Mouse (Mus musculus): ENCODE measurements around the gene Tmco4. TPM values are rescaled to one million over a fixed set of nuclear protein-coding genes. Genes with fewer than 3 reads are reported as not detected.

Gene Tmco4
- polyA plus RNA-seq, 1 experiment, result 15.1 TPM

DNA sequence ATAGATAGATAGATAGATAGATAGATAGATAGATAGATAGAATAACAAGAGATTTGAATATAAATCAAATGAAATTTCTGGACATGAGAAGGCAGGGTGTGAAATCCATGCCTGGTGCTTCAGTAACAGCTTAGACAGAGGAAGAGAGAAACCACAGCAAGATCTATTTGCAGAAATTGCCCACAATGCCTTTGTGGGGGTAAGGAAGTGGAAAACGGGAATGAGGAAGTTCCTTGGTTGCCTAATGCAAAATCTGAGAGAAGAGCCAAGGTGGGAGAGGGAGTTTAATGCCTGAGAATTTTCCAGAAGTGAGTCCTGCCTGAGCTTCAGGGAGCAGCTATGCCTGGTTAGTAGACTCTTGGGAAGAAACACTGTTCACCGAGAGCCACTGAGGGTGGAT, 70.9 kb downstream of the Tmco4 start:
- 65% methylated on average over 2 of the region's 2 CpGs for WGBS

DNA sequence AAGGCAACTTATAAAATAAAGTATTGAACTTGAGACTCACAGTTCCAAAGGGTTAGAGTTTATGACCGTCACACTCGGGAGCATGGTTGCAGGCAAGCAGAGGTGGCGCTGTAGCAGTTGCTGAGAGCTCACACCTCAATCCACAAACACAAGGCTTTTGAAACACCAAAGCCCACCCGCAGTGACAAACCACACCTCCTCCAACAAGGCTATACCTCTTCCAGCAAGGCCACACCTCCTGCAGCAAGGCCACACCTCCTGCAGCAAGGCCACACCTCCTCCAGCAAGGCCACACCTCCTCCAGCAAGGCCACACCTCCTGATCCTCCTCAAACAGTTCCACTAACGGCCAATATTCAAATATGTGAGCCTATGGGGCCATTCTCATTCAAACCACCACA, 71.9 kb downstream of the Tmco4 start:
- Histone ChIP-seq H3K4me3 (replicated peaks; ENCODE audit: extremely low read depth, low read depth, low read length) (no peak overlapping the region), H3K4me1 (ENCODE audit: control insufficient read depth, insufficient read depth, low read length) (no peaks in the 10 kb centered on the region)
- 93% methylated on average over 5 of the region's 5 CpGs for WGBS
- TF ChIP-seq POLR2A (IDR thresholded peaks at IDR 0.05; ENCODE audit: borderline replicate concordance, extremely low read depth, low read depth, low read length) (no peak), CTCF (IDR thresholded peaks at IDR 0.05; ENCODE audit: insufficient read depth, low read length) (no peak)
- DNase-seq, result no peak

More for the DNA sequence above, 70.9 kb downstream of the Tmco4 start:
- H3K4me3 ChIP-seq (replicated peaks; ENCODE audit: extremely low read depth, low read depth, low read length), result no peak overlapping the region
- TF ChIP-seq POLR2A (IDR thresholded peaks at IDR 0.05; ENCODE audit: borderline replicate concordance, extremely low read depth, low read depth, low read length) (no peak), CTCF (IDR thresholded peaks at IDR 0.05; ENCODE audit: insufficient read depth, low read length) (no peak)
- H3K4me1 ChIP-seq (ENCODE audit: control insufficient read depth, insufficient read depth, low read length), result no peaks in the 10 kb centered on the region; the same call in 1 of the 2 replicates
- DNase-seq, result no peak

DNA sequence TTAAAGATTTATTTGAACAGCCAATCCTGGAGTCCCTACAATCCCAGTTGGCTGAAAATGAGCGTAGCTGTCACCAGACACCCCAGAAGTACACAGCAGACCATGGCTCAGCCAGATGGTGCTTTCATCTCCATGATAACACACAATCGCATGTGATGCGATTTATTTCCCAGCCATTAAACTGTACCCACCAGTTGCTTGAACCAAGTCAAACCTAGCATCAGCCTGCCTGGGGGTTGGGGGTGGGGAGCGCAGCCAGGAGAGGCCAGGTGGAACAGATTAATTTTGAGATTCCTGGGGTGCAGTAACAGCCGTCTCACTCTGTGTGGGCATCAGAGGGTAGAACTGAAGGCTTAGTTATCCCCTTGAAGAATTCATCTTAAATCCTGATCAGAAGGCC, 73.7 kb downstream of the Tmco4 start:
- DNase-seq, result no peak
- 79% methylated on average over 5 of the region's 5 CpGs for WGBS
- TF ChIP-seq CTCF (IDR thresholded peaks at IDR 0.05; ENCODE audit: insufficient read depth, low read length) (no peak), POLR2A (IDR thresholded peaks at IDR 0.05; ENCODE audit: borderline replicate concordance, extremely low read depth, low read depth, low read length) (no peak)

DNA sequence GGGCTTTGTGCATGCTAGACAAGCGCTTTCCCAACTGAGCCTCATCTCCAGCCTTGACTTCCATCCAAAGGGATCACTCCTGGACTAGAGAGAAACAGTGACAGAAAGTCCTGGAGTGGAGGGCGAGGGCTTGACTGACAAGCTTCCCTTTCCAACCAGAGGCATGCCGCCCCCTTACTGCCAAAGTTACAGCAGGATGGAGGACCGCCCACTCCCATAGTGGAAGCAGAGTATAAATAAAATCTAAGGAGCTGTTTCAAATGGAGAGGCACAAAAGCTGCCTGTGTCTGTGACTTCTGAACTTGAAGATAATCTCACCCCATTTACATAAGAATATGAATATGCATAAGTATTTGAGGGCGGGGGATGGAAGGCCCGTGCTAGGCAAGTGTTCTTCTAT, 75.8 kb downstream of the Tmco4 start:
- Histone ChIP-seq H3K4me3 (replicated peaks; ENCODE audit: extremely low read depth, low read depth, low read length) (no peak overlapping the region), H3K4me1 (ENCODE audit: control insufficient read depth, insufficient read depth, low read length) (no peaks in the 10 kb centered on the region)
- no peak for DNase-seq
- no peak for TF ChIP-seq POLR2A (IDR thresholded peaks at IDR 0.05; ENCODE audit: borderline replicate concordance, extremely low read depth, low read depth, low read length)
- no peak for TF ChIP-seq CTCF (IDR thresholded peaks at IDR 0.05; ENCODE audit: insufficient read depth, low read length)
- WGBS, result 72% methylated on average over 6 of the region's 6 CpGs

More for the DNA sequence above, 73.7 kb downstream of the Tmco4 start:
- no peak overlapping the region for H3K4me3 ChIP-seq (replicated peaks; ENCODE audit: extremely low read depth, low read depth, low read length)
- no peaks in the 10 kb centered on the region for H3K4me1 ChIP-seq (ENCODE audit: control insufficient read depth, insufficient read depth, low read length)

DNA sequence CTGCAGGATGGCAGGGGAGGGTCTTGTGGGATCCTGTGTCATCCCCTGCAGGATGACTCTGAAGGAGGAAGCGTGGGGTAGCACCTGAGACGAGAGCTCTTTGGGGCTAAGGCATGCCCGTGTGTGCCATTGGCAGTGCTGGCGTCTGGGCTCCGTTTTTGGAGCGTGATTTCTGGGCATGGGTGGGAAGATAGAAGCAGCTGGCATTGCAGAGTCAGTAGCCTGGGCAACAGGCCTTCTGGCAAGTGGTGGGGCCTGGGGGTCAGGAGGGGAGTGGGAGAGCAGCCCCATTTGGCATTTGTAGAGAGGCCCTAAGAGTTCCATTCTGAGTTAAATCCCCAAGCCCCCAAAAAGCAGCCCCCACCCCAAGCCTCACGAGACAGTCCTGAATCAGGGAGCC, 80.1 kb downstream of the Tmco4 start:
- TF ChIP-seq CTCF (IDR thresholded peaks at IDR 0.05; ENCODE audit: insufficient read depth, low read length) (no peak), POLR2A (IDR thresholded peaks at IDR 0.05; ENCODE audit: borderline replicate concordance, extremely low read depth, low read depth, low read length) (no peak)
- Histone ChIP-seq H3K4me3 (replicated peaks; ENCODE audit: extremely low read depth, low read depth, low read length) (no peak overlapping the region), H3K4me1 (ENCODE audit: control insufficient read depth, insufficient read depth, low read length) (no peaks in the 10 kb centered on the region)
- no peak for DNase-seq
- 81% methylated on average over 7 of the region's 7 CpGs for WGBS

DNA sequence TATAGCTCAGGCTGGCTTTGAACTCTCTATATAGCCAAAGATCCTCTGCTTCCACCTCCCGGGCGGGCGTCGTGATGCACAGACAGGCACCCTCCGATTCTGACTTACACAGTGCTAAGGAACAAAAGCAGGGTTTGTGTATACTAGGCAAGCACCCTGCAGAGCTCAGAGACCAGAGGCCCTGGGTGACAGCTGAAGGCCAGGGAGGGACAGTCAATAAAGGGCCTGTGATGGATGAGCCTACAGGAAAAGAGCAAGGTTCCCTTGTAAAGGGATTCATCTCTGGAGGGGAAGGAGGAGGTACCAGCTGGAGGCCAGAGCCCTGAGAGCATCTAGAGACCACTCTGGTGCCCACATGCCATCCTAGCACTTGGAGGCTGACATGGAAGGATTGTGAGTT, 80.7 kb downstream of the Tmco4 start:
- WGBS, result 66% methylated on average over 5 of the region's 5 CpGs
- no peak for TF ChIP-seq CTCF (IDR thresholded peaks at IDR 0.05; ENCODE audit: insufficient read depth, low read length)
- TF ChIP-seq POLR2A (IDR thresholded peaks at IDR 0.05; ENCODE audit: borderline replicate concordance, extremely low read depth, low read depth, low read length), result no peak
- Histone ChIP-seq H3K4me3 (replicated peaks; ENCODE audit: extremely low read depth, low read depth, low read length) (no peak overlapping the region), H3K4me1 (ENCODE audit: control insufficient read depth, insufficient read depth, low read length) (no peaks in the 10 kb centered on the region)
- DNase-seq, result no peak

DNA sequence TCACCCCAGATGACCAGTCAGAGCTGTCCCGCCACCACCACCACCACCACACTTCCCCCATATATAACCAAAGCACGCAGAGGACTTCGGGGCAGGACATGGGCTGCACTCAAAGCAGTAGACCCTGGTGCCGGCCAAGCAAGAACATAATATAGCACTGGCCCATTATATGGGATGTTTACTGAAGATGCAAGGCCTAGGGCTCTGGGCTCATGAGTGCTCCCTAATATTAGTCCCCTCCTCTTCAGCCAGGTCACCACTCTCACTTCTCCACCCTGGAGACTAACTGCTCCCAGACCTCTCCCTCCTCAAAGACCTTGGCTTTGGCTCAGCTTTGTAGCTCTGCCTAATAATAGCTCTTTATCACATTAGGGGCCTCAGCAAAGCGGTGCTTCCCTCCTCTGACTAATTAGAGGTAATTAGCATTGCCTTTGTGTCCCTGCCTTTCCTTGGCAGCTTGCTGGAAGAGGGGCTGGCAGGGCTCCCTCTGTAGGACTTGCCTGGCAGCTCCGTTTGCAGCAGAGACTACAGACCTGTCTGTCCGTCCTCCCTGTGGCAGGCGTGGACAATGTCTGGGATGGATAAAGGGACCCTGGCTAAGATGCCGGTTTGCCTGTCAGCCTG, 81.7 kb downstream of the Tmco4 start:
- Histone ChIP-seq H3K4me1 (ENCODE audit: control insufficient read depth, insufficient read depth, low read length) (no peaks in the 10 kb centered on the region), H3K4me3 (replicated peaks; ENCODE audit: extremely low read depth, low read depth, low read length) (no peak overlapping the region)
- WGBS, result 60% methylated on average over 9 of the region's 9 CpGs
- no peak for DNase-seq
- TF ChIP-seq POLR2A (IDR thresholded peaks at IDR 0.05; ENCODE audit: borderline replicate concordance, extremely low read depth, low read depth, low read length), result no peak
- no peak for TF ChIP-seq CTCF (IDR thresholded peaks at IDR 0.05; ENCODE audit: insufficient read depth, low read length)

DNA sequence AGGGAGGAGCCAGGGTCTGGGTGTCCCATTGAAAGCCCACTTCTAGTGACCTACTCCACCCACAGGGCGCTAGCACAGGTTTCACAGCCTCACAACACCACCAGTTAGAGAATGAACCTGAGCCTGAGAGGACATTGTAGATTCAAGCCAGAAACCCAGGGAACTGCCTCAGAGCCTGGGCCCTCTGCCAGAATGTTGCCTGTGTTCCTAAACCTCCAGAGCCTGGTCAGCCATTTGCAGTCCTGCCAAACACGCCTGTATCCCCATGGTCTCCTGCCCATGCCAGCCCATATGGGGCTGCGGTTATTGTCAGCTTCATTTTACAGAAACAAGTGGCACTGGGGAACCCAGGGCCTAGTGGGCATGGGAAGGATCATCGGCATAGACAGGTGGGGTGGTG, 82.6 kb downstream of the Tmco4 start:
- H3K4me1 ChIP-seq (ENCODE audit: control insufficient read depth, insufficient read depth, low read length), result no peaks in the 10 kb centered on the region
- no peak overlapping the region for H3K4me3 ChIP-seq (replicated peaks; ENCODE audit: extremely low read depth, low read depth, low read length)
- no peak for TF ChIP-seq POLR2A (IDR thresholded peaks at IDR 0.05; ENCODE audit: borderline replicate concordance, extremely low read depth, low read depth, low read length)
- TF ChIP-seq CTCF (IDR thresholded peaks at IDR 0.05; ENCODE audit: insufficient read depth, low read length), result no peak
- 80% methylated on average over 4 of the region's 4 CpGs for WGBS
- DNase-seq, result no peak

DNA sequence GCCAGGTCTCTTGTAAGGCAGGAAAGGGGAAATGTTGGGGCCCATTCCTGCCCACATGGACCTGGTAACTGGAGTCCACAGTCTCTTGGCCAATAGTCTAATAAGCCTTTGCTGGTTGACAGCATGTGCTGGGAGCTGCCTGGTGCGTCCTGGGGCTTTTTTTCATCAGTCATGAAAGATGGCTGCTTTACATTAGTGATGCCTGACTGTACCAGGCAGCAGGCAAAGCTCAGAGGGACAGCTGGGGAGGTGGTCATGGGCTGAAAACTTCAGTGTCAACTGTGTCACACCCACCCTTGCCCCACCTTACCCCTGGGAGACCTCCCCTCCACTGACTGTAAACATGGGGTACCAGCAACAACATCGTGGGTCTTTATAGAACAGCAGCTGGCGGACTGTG, 83.1 kb downstream of the Tmco4 start:
- Histone ChIP-seq H3K4me1 (ENCODE audit: control insufficient read depth, insufficient read depth, low read length) (no peaks in the 10 kb centered on the region), H3K4me3 (replicated peaks; ENCODE audit: extremely low read depth, low read depth, low read length) (no peak overlapping the region)
- 85% methylated on average over 3 of the region's 3 CpGs for WGBS
- TF ChIP-seq CTCF (IDR thresholded peaks at IDR 0.05; ENCODE audit: insufficient read depth, low read length), result no peak
- TF ChIP-seq POLR2A (IDR thresholded peaks at IDR 0.05; ENCODE audit: borderline replicate concordance, extremely low read depth, low read depth, low read length), result no peak
- no peak for DNase-seq

DNA sequence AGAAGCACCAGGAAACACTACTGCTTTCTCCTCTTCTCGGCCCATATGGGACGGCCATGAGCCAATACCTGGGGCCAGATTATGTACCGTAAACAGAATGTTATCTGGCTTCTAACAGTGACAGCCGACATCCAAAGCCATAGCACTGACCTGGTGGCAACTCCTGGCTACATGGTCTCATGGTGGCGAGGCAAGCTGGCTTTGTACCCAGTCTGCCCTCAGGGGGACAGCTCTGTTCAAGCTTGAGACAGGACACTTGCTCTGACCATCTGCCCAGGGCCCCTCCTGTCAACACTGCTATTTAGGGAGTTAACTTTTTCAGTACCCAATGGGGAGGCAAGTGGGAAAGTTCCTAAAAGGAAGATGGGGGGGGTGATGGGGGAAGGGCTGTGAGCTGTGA, 84.6 kb downstream of the Tmco4 start:
- WGBS, result 81% methylated on average over 5 of the region's 5 CpGs
- no peak overlapping the region for H3K4me3 ChIP-seq (replicated peaks; ENCODE audit: extremely low read depth, low read depth, low read length)
- TF ChIP-seq POLR2A (IDR thresholded peaks at IDR 0.05; ENCODE audit: borderline replicate concordance, extremely low read depth, low read depth, low read length), result no peak
- no peak for TF ChIP-seq CTCF (IDR thresholded peaks at IDR 0.05; ENCODE audit: insufficient read depth, low read length)
- no peaks in the 10 kb centered on the region for H3K4me1 ChIP-seq (ENCODE audit: control insufficient read depth, insufficient read depth, low read length)
- DNase-seq, result no peak
